Mouse (Mus musculus): ENCODE measurements around the gene Fancc. TPM values are rescaled to one million over a fixed set of nuclear protein-coding genes. Genes with fewer than 3 reads are reported as not detected.

Gene Fancc
- polyA plus RNA-seq, 1 experiment from 2014 or later = 21.8 TPM

- Histone ChIP-seq H3K36me3 (no peaks in the 10 kb centered on the region), H3K27me3 (no peaks in the 10 kb centered on the region), H3K9ac (no peak overlapping the region), H3K27ac (no peak overlapping the region), H3K4me1 (peaks cover 4% of the 10 kb centered on the region; the same call in 1 of the 2 replicates), H3K9me3 (no peaks in the 10 kb centered on the region), H3K4me3 (no peak overlapping the region), H3K4me2 (no peak overlapping the region)
- 75% methylated on average over 4 of the region's 4 CpGs for WGBS
- ATAC-seq (ENCODE audit: insufficient number of reproducible peaks, low FRiP score, low TSS enrichment, low read depth) = no peak
These were observed 157.1 kb downstream of the Fancc start for GRCm38 (mm10) chr13:63339946-63340345.

- Histone ChIP-seq H3K4me3 (no peak overlapping the region), H3K4me1 (peaks cover 4% of the 10 kb centered on the region; the same call in 1 of the 2 replicates), H3K27ac (peak overlapping the region; percentile 34; the same call in 1 of the 2 replicates), H3K9me3 (no peaks in the 10 kb centered on the region), H3K9ac (no peak overlapping the region), H3K4me2 (no peak overlapping the region), H3K27me3 (no peaks in the 10 kb centered on the region), H3K36me3 (no peaks in the 10 kb centered on the region)
- no peak for ATAC-seq (ENCODE audit: insufficient number of reproducible peaks, low FRiP score, low TSS enrichment, low read depth)
- 36% methylated on average over 8 of the region's 8 CpGs for WGBS
These were observed 159.7 kb downstream of the Fancc start for GRCm38 (mm10) chr13:63337239-63337960.

GRCm38 (mm10) chr13:63336335-63336734, 160.7 kb downstream of the Fancc start:
- no peaks in the 10 kb centered on the region for H3K9me3 ChIP-seq
- H3K9ac ChIP-seq = no peak overlapping the region
- H3K4me3 ChIP-seq = no peak overlapping the region
- no peaks in the 10 kb centered on the region for H3K36me3 ChIP-seq
- H3K4me1 ChIP-seq = peaks cover 7% of the 10 kb centered on the region
- 0 out of 2 replicates have a peak overlapping the region, but pooled peaks have one; percentile 38 for H3K27ac ChIP-seq
- ATAC-seq (ENCODE audit: insufficient number of reproducible peaks, low FRiP score, low TSS enrichment, low read depth) = no peak
- no peak overlapping the region for H3K4me2 ChIP-seq
- WGBS = 50% methylated on average over 7 of the region's 7 CpGs
- no peaks in the 10 kb centered on the region for H3K27me3 ChIP-seq

- no peak overlapping the region for H3K4me2 ChIP-seq
- H3K4me3 ChIP-seq = no peak overlapping the region
- no peaks in the 10 kb centered on the region for H3K27me3 ChIP-seq
- no peaks in the 10 kb centered on the region for H3K36me3 ChIP-seq
- 62% methylated on average over 4 of the region's 4 CpGs for WGBS
- H3K9ac ChIP-seq = no peak overlapping the region
- H3K4me1 ChIP-seq = peaks cover 12% of the 10 kb centered on the region
- ATAC-seq (ENCODE audit: insufficient number of reproducible peaks, low FRiP score, low TSS enrichment, low read depth) = no peak
- no peaks in the 10 kb centered on the region for H3K9me3 ChIP-seq
- no peak overlapping the region for H3K27ac ChIP-seq
These were observed 161.5 kb downstream of the Fancc start for GRCm38 (mm10) chr13:63335421-63336134.

GRCm38 (mm10) chr13:63332576-63333300, 164.3 kb downstream of the Fancc start:
- peak overlapping the region; percentile 44 for H3K27ac ChIP-seq
- H3K36me3 ChIP-seq = no peaks in the 10 kb centered on the region
- H3K9me3 ChIP-seq = no peaks in the 10 kb centered on the region
- peaks cover 28% of the 10 kb centered on the region for H3K4me1 ChIP-seq
- H3K4me3 ChIP-seq = no peak overlapping the region
- ATAC-seq (ENCODE audit: insufficient number of reproducible peaks, low FRiP score, low TSS enrichment, low read depth) = no peak
- no peaks in the 10 kb centered on the region for H3K27me3 ChIP-seq
- WGBS = 18% methylated on average over 4 of the region's 4 CpGs
- H3K4me2 ChIP-seq = no peak overlapping the region
- no peak overlapping the region for H3K9ac ChIP-seq

- Histone ChIP-seq H3K27me3 (no peaks in the 10 kb centered on the region), H3K4me1 (peaks cover 27% of the 10 kb centered on the region), H3K4me3 (no peak overlapping the region), H3K27ac (peak overlapping the region; percentile 70), H3K36me3 (no peaks in the 10 kb centered on the region), H3K4me2 (no peak overlapping the region), H3K9me3 (no peaks in the 10 kb centered on the region), H3K9ac (no peak overlapping the region)
- WGBS = 34% methylated on average over 4 of the region's 4 CpGs
- ATAC-seq (ENCODE audit: insufficient number of reproducible peaks, low FRiP score, low TSS enrichment, low read depth) = no peak
These were observed 165.7 kb downstream of the Fancc start for GRCm38 (mm10) chr13:63331379-63331778.

GRCm38 (mm10) chr13:63330236-63330860, 166.7 kb downstream of the Fancc start:
- H3K4me3 ChIP-seq = no peak overlapping the region
- H3K36me3 ChIP-seq = no peaks in the 10 kb centered on the region
- H3K9me3 ChIP-seq = no peaks in the 10 kb centered on the region
- H3K4me2 ChIP-seq = no peak overlapping the region
- H3K4me1 ChIP-seq = peaks cover 26% of the 10 kb centered on the region
- H3K9ac ChIP-seq = no peak overlapping the region
- 18% methylated on average over 9 of the region's 9 CpGs for WGBS
- H3K27ac ChIP-seq = peak overlapping the region; percentile 67
- H3K27me3 ChIP-seq = no peaks in the 10 kb centered on the region
- no peak for ATAC-seq (ENCODE audit: insufficient number of reproducible peaks, low FRiP score, low TSS enrichment, low read depth)

- Histone ChIP-seq H3K4me3 (no peak overlapping the region), H3K9ac (no peak overlapping the region), H3K36me3 (no peaks in the 10 kb centered on the region), H3K27ac (no peak overlapping the region), H3K4me2 (no peak overlapping the region), H3K4me1 (peaks cover 51% of the 10 kb centered on the region), H3K9me3 (no peaks in the 10 kb centered on the region), H3K27me3 (no peaks in the 10 kb centered on the region)
- ATAC-seq (ENCODE audit: insufficient number of reproducible peaks, low FRiP score, low TSS enrichment, low read depth) = no peak
- WGBS = 78% methylated on average over 2 of the region's 2 CpGs
These were observed 171.1 kb downstream of the Fancc start for GRCm38 (mm10) chr13:63326015-63326414.

- WGBS = 75% methylated on average over 10 of the region's 10 CpGs
- no peak overlapping the region for H3K4me3 ChIP-seq
- peaks cover 44% of the 10 kb centered on the region for H3K4me1 ChIP-seq
These were observed 171.9 kb downstream of the Fancc start for GRCm38 (mm10) chr13:63324978-63325848.

GRCm38 (mm10) chr13:63324311-63324710, 172.8 kb downstream of the Fancc start:
- Histone ChIP-seq H3K4me2 (no peak overlapping the region), H3K4me1 (peaks cover 35% of the 10 kb centered on the region)
- WGBS = 64% methylated on average over 3 of the region's 3 CpGs

More at GRCm38 (mm10) chr13:63324978-63325848, 171.9 kb downstream of the Fancc start:
- no peak for ATAC-seq (ENCODE audit: insufficient number of reproducible peaks, low FRiP score, low TSS enrichment, low read depth)
- Histone ChIP-seq H3K9ac (no peak overlapping the region), H3K27me3 (no peaks in the 10 kb centered on the region), H3K27ac (peak overlapping the region; percentile 54), H3K4me2 (no peak overlapping the region), H3K36me3 (no peaks in the 10 kb centered on the region), H3K9me3 (no peaks in the 10 kb centered on the region)

More at GRCm38 (mm10) chr13:63324311-63324710, 172.8 kb downstream of the Fancc start:
- Histone ChIP-seq H3K27me3 (no peaks in the 10 kb centered on the region), H3K36me3 (no peaks in the 10 kb centered on the region), H3K4me3 (no peak overlapping the region), H3K9me3 (no peaks in the 10 kb centered on the region), H3K9ac (no peak overlapping the region), H3K27ac (peak overlapping the region; percentile 55)
- no peak for ATAC-seq (ENCODE audit: insufficient number of reproducible peaks, low FRiP score, low TSS enrichment, low read depth)
